In genomic region chr5:8045855-8046254, GRCm38 (mm10) we compare ENCODE assay signal across 8 mouse cellular contexts. TPM values are rescaled to one million over a fixed set of nuclear protein-coding genes. Genes with fewer than 3 reads are reported as not detected.
DNase-seq lines count a peak whose midpoint lies in the region; ATAC-seq and TF ChIP-seq lines count a peak whose summit lies in the region.

Sri (plus strand) TSS chr5:8046078.

- no peaks in the 10 kb centered on the region for H3K36me3 ChIP-seq in embryonic facial prominence, embryonic 11.5 days (replicated peaks; ENCODE audit: control insufficient read depth, insufficient read depth, low read depth, low read length)
- H3K36me3 ChIP-seq in heart, embryonic 12.5 days: no peaks in the 10 kb centered on the region
- no peaks in the 10 kb centered on the region for H3K36me3 ChIP-seq in kidney, embryonic 14.5 days (ENCODE audit: control insufficient read depth, insufficient read depth, low read length)
- no peaks in the 10 kb centered on the region for H3K36me3 ChIP-seq in liver, embryonic 16.5 days (ENCODE audit: control insufficient read depth, insufficient read depth)
- no peaks in the 10 kb centered on the region for H3K36me3 ChIP-seq in stomach, embryonic 15.5 days

- H3K4me3 ChIP-seq in cerebellum, adult 2 months (replicated peaks; ENCODE audit: insufficient read depth, low read depth, low read length): no peak within 1 kb of the TSS
- no peak within 1 kb of the TSS for H3K4me3 ChIP-seq in embryonic facial prominence, embryonic 11.5 days (ENCODE audit: low read depth, low read length)
- H3K4me3 ChIP-seq in heart, embryonic 12.5 days: no peak within 1 kb of the TSS
- H3K4me3 ChIP-seq in kidney, embryonic 14.5 days (ENCODE audit: low read length): no peak within 1 kb of the TSS
- no peak within 1 kb of the TSS for H3K4me3 ChIP-seq in liver, embryonic 16.5 days (ENCODE audit: low read depth, low read length)
- no peak within 1 kb of the TSS for H3K4me3 ChIP-seq in stomach, embryonic 15.5 days (replicated peaks)

- no peak within 1 kb of the TSS for H3K4me2 ChIP-seq in embryonic facial prominence, embryonic 11.5 days (ENCODE audit: low read depth, low read length)
- no peak within 1 kb of the TSS for H3K4me2 ChIP-seq in heart, embryonic 12.5 days
- H3K4me2 ChIP-seq in kidney, embryonic 14.5 days (replicated peaks; ENCODE audit: low read depth, low read length): no peak within 1 kb of the TSS
- H3K4me2 ChIP-seq in liver, embryonic 16.5 days (ENCODE audit: low read depth, low read length): no peak within 1 kb of the TSS
- no peak within 1 kb of the TSS for H3K4me2 ChIP-seq in stomach, embryonic 15.5 days

- H3K9me3 ChIP-seq in embryonic facial prominence, embryonic 11.5 days (replicated peaks; ENCODE audit: control insufficient read depth, low read length): no peaks in the 10 kb centered on the region
- H3K9me3 ChIP-seq in heart, embryonic 12.5 days (replicated peaks): no peaks in the 10 kb centered on the region
- H3K9me3 ChIP-seq in kidney, embryonic 14.5 days (ENCODE audit: control insufficient read depth, low read length): no peaks in the 10 kb centered on the region
- no peaks in the 10 kb centered on the region for H3K9me3 ChIP-seq in liver, embryonic 16.5 days (replicated peaks; ENCODE audit: control insufficient read depth, low read length)
- no peaks in the 10 kb centered on the region for H3K9me3 ChIP-seq in stomach, embryonic 15.5 days

- DNase-seq in cerebellum, adult 2 months: no peak
- no peak for DNase-seq in cerebellum, postnatal 36 days
- DNase-seq in embryonic facial prominence, embryonic 11.5 days (ENCODE audit: low spot score): no peak
- DNase-seq in frontal cortex, postnatal 36 days (ENCODE audit: low spot score in 2 of 2): no peak

- no peak for TF ChIP-seq POLR2A in cerebellum, adult 2 months (IDR thresholded peaks at IDR 0.05; ENCODE audit: borderline replicate concordance, insufficient read depth, low read length)

- no peak for TF ChIP-seq CTCF in cerebellum, adult 2 months (IDR thresholded peaks at IDR 0.05; ENCODE audit: borderline replicate concordance, insufficient read depth, low read depth, low read length)

- H3K9ac ChIP-seq in embryonic facial prominence, embryonic 11.5 days (replicated peaks; ENCODE audit: low read length): no peak within 1 kb of the TSS
- no peak within 1 kb of the TSS for H3K9ac ChIP-seq in heart, embryonic 12.5 days
- H3K9ac ChIP-seq in kidney, embryonic 14.5 days (ENCODE audit: low read depth, low read length): no peak within 1 kb of the TSS
- no peak within 1 kb of the TSS for H3K9ac ChIP-seq in liver, embryonic 16.5 days (ENCODE audit: low read depth, low read length)
- H3K9ac ChIP-seq in stomach, embryonic 15.5 days: no peak within 1 kb of the TSS

- H3K27ac ChIP-seq in cerebellum, adult 2 months (ENCODE audit: insufficient read depth, low read length): no peak within 1 kb of the TSS
- no peak within 1 kb of the TSS for H3K27ac ChIP-seq in embryonic facial prominence, embryonic 11.5 days (replicated peaks; ENCODE audit: low read depth, low read length)
- no peak within 1 kb of the TSS for H3K27ac ChIP-seq in heart, embryonic 12.5 days (ENCODE audit: poor library complexity, severe bottlenecking)
- H3K27ac ChIP-seq in kidney, embryonic 14.5 days (ENCODE audit: low read depth, low read length): no peak within 1 kb of the TSS
- H3K27ac ChIP-seq in liver, embryonic 16.5 days (ENCODE audit: low read length): no peak within 1 kb of the TSS
- H3K27ac ChIP-seq in stomach, embryonic 15.5 days: no peak within 1 kb of the TSS

- ATAC-seq in embryonic facial prominence, embryonic 11.5 days (replicated peaks; ENCODE audit: insufficient number of reproducible peaks, low FRiP score, low TSS enrichment, low read depth): no peak
- ATAC-seq in heart, embryonic 12.5 days (ENCODE audit: insufficient number of reproducible peaks, low FRiP score): no peak
- ATAC-seq in kidney, embryonic 14.5 days (ENCODE audit: low FRiP score, low TSS enrichment): peak; percentile 49; the same call in 1 of the 2 replicates
- no peak for ATAC-seq in liver, embryonic 16.5 days (ENCODE audit: low read depth)
- peak; percentile 88 for ATAC-seq in stomach, embryonic 15.5 days (ENCODE audit: insufficient read depth, low FRiP score, low read depth)

- H3K27me3 ChIP-seq in cerebellum, adult 2 months (ENCODE audit: control insufficient read depth, insufficient read depth, low read length): no peaks in the 10 kb centered on the region
- H3K27me3 ChIP-seq in embryonic facial prominence, embryonic 11.5 days (ENCODE audit: control insufficient read depth, insufficient read depth, low read length): no peaks in the 10 kb centered on the region
- no peaks in the 10 kb centered on the region for H3K27me3 ChIP-seq in heart, embryonic 12.5 days (replicated peaks)
- H3K27me3 ChIP-seq in kidney, embryonic 14.5 days (ENCODE audit: control insufficient read depth, insufficient read depth, low read length): no peaks in the 10 kb centered on the region
- H3K27me3 ChIP-seq in liver, embryonic 16.5 days (ENCODE audit: control insufficient read depth, insufficient read depth, low read depth, low read length): no peaks in the 10 kb centered on the region
- no peaks in the 10 kb centered on the region for H3K27me3 ChIP-seq in stomach, embryonic 15.5 days (replicated peaks)

- WGBS in cerebellum, adult 2 months: 84% methylated on average over 6 of the region's 6 CpGs
- WGBS in embryonic facial prominence, embryonic 11.5 days: 80% methylated on average over 6 of the region's 6 CpGs
- 78% methylated on average over 6 of the region's 6 CpGs for WGBS in heart, embryonic 12.5 days
- WGBS in kidney, embryonic 14.5 days: 71% methylated on average over 6 of the region's 6 CpGs
- WGBS in liver, embryonic 16.5 days (ENCODE audit: insufficient replicate concordance): 65% methylated on average over 6 of the region's 6 CpGs
- 55% methylated on average over 6 of the region's 6 CpGs for WGBS in stomach, embryonic 15.5 days

- H3K4me1 ChIP-seq in cerebellum, adult 2 months (ENCODE audit: control insufficient read depth, insufficient read depth, low read length): no peaks in the 10 kb centered on the region
- H3K4me1 ChIP-seq in embryonic facial prominence, embryonic 11.5 days (ENCODE audit: control insufficient read depth, insufficient read depth, low read length): no peaks in the 10 kb centered on the region
- peaks cover 3% of the 10 kb centered on the region; the same call in 1 of the 2 replicates for H3K4me1 ChIP-seq in heart, embryonic 12.5 days (replicated peaks)
- H3K4me1 ChIP-seq in kidney, embryonic 14.5 days (ENCODE audit: control insufficient read depth, insufficient read depth, low read length): no peaks in the 10 kb centered on the region
- no peaks in the 10 kb centered on the region for H3K4me1 ChIP-seq in liver, embryonic 16.5 days (ENCODE audit: control insufficient read depth, low read depth, low read length)
- no peaks in the 10 kb centered on the region for H3K4me1 ChIP-seq in stomach, embryonic 15.5 days

RNA-seq across cellular contexts. Expression of gene Sri, which starts in this region (rescaled TPM):
- polyA plus RNA-seq in cerebellum, adult 2 months (2012; rRNA removed): 167 and 177 TPM in 2 replicates
- polyA plus RNA-seq in embryonic facial prominence, embryonic 11.5 days (2014; fragmentation: Nextera tagmentation; extraction: Ambion mirVana): 192 and 203 TPM in 2 replicates
- polyA plus RNA-seq in heart, embryonic 12.5 days (2016; fragmentation: Nextera tagmentation; extraction: Ambion mirVana): 242 and 247 TPM in 2 replicates
- polyA plus RNA-seq in kidney, embryonic 14.5 days (2014; fragmentation: Nextera tagmentation; extraction: Ambion mirVana): 275 and 301 TPM in 2 replicates
- polyA plus RNA-seq in liver, embryonic 16.5 days (2015; fragmentation: Nextera tagmentation; extraction: Ambion mirVana): 178 and 201 TPM in 2 replicates
- 287 and 292 TPM in 2 replicates for polyA plus RNA-seq in stomach, embryonic 15.5 days (2015; fragmentation: Nextera tagmentation; extraction: Ambion mirVana)

Comparison
In these comparisons a context has a peak if more than half of its experiments do, and no peak if none do; other contexts are left out.
1. ATAC-seq: peak in kidney, embryonic 14.5 days (single experiment) and stomach, embryonic 15.5 days (single experiment); none in embryonic facial prominence, embryonic 11.5 days (single experiment), heart, embryonic 12.5 days (single experiment) and liver, embryonic 16.5 days (single experiment).